Mouse (Mus musculus): ENCODE results near the gene Kctd14. TPM values are rescaled to one million over a fixed set of nuclear protein-coding genes. Genes with fewer than 3 reads are reported as not detected.

Kctd14 gene
- polyA plus RNA-seq, 1 experiment: 0.10 TPM

DNA sequence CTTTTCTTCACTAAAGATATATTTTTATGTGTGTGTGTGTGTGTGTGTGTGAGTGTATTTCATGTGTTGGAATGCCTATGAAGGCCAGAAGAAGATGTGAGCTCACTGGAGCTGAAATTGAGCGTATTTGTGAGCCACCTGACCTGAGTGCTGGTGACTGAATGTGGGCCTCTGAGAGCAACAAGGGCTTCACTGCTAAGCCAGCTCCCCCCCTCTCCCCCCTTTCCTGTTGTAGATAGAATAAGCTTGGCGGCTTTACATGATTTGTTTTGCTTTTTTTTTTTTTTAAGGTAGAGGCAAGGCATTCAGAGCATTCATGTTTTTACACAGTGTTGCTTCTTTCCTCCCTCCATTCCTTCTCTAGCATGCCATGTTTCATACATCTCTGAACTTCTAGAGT, 32.3 kb downstream of the Kctd14 start:
- Histone ChIP-seq H3K27me3 (ENCODE audit: control insufficient read depth, insufficient read depth, insufficient read length) (no peaks in the 10 kb centered on the region), H3K4me2 (ENCODE audit: low read depth) (no peak overlapping the region), H3ac (ENCODE audit: control insufficient read depth, insufficient read length) (no peak overlapping the region), H3K79me2 (ENCODE audit: control insufficient read depth, insufficient read depth) (peaks cover 15% of the 10 kb centered on the region), H3K4me3 (no peak overlapping the region), H3K36me3 (ENCODE audit: control insufficient read depth, insufficient read depth) (peaks cover 12% of the 10 kb centered on the region)
- TF ChIP-seq MAX (IDR thresholded peaks at IDR 0.05; ENCODE audit: low read depth) (no peak), REST (IDR thresholded peaks at IDR 0.05; ENCODE audit: insufficient read depth, insufficient read length) (no peak), POLR2A (IDR thresholded peaks at IDR 0.05; ENCODE audit: insufficient read length, low read depth) (no peak), E2F4 (IDR thresholded peaks at IDR 0.05; ENCODE audit: insufficient read depth) (no peak), POLR2AphosphoS2 (IDR thresholded peaks at IDR 0.05; ENCODE audit: insufficient read length, low read depth) (no peak), TCF12 (IDR thresholded peaks at IDR 0.05; ENCODE audit: insufficient read depth, poor library complexity, severe bottlenecking) (no peak), TCF3 (IDR thresholded peaks at IDR 0.05; ENCODE audit: insufficient read length, low read depth) (no peak), MYOD1 (IDR thresholded peaks at IDR 0.05; ENCODE audit: control insufficient read depth in 1 of 3, insufficient read length in 2 of 3, low read depth in 2 of 3) (no peak), MYOG (IDR thresholded peaks at IDR 0.05; ENCODE audit: control insufficient read depth in 1 of 3, insufficient read depth in 1 of 3, insufficient read length in 2 of 3, low read depth in 2 of 3) (no peak), SRF (IDR thresholded peaks at IDR 0.05; ENCODE audit: control insufficient read depth, insufficient read length, low read depth) (no peak), USF1 (IDR thresholded peaks at IDR 0.05; ENCODE audit: low read depth) (no peak), CEBPB (IDR thresholded peaks at IDR 0.05; ENCODE audit: insufficient read depth, poor library complexity, severe bottlenecking) (no peak)

DNA sequence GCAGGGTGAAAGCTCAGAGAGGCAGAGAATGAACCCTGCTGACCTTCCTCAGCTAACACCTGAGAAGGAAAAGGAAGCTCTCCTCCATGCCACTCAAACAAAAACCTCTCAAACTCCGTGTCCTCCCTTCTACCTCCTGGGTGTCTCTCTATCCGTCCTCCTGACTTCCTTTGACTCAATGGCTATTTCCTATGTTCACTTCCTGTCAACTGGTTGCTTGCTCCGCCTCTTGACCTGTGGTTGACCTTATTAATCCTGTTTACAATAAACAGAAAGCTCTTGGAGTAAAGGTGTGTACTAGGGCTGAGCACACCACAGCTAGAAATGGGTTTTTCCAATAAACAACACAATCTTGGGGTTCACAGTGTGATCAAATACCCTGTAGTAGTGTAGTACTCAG, 40.0 kb downstream of the Kctd14 start:
- no peak overlapping the region for H3ac ChIP-seq (ENCODE audit: control insufficient read depth, insufficient read length)
- no peaks in the 10 kb centered on the region for H3K27me3 ChIP-seq (ENCODE audit: control insufficient read depth, insufficient read depth, insufficient read length)
- TF ChIP-seq MAX (IDR thresholded peaks at IDR 0.05; ENCODE audit: low read depth) (no peak), MYOD1 (IDR thresholded peaks at IDR 0.05; ENCODE audit: control insufficient read depth in 1 of 3, insufficient read length in 2 of 3, low read depth in 2 of 3) (no peak), E2F4 (IDR thresholded peaks at IDR 0.05; ENCODE audit: insufficient read depth) (no peak), MYOG (IDR thresholded peaks at IDR 0.05; ENCODE audit: control insufficient read depth in 1 of 3, insufficient read depth in 1 of 3, insufficient read length in 2 of 3, low read depth in 2 of 3) (no peak), POLR2AphosphoS2 (IDR thresholded peaks at IDR 0.05; ENCODE audit: insufficient read length, low read depth) (no peak), TCF12 (IDR thresholded peaks at IDR 0.05; ENCODE audit: insufficient read depth, poor library complexity, severe bottlenecking) (no peak), POLR2A (IDR thresholded peaks at IDR 0.05; ENCODE audit: insufficient read length, low read depth) (no peak), SRF (IDR thresholded peaks at IDR 0.05; ENCODE audit: control insufficient read depth, insufficient read length, low read depth) (no peak), USF1 (IDR thresholded peaks at IDR 0.05; ENCODE audit: low read depth) (no peak), TCF3 (IDR thresholded peaks at IDR 0.05; ENCODE audit: insufficient read length, low read depth) (no peak)
- H3K36me3 ChIP-seq (ENCODE audit: control insufficient read depth, insufficient read depth): peaks cover 18% of the 10 kb centered on the region
- H3K4me2 ChIP-seq (ENCODE audit: low read depth): no peak overlapping the region
- H3K79me2 ChIP-seq (ENCODE audit: control insufficient read depth, insufficient read depth): no peaks in the 10 kb centered on the region
- no peak overlapping the region for H3K4me3 ChIP-seq

DNA sequence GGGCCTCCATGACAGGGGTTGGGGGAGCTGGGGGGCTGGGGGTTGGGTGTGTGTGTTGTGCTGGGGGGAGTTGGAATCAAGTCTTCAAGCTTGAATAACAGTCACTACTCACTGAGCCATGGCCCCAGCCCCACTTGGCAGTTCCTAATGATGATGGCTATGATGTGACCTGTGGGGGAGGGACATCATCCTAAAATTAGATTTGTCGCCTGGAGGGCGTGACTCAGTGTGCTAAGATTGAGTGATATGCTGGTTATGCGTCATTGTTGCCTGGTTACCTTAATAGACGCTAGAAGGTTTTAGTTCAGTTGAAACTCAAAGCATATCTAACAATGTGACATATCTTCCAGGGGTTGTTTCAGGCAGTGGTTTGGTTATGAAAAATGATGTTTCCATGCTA, 41.3 kb downstream of the Kctd14 start:
- Histone ChIP-seq H3K27me3 (ENCODE audit: control insufficient read depth, insufficient read depth, insufficient read length) (no peaks in the 10 kb centered on the region), H3ac (ENCODE audit: control insufficient read depth, insufficient read length) (no peak overlapping the region), H3K36me3 (ENCODE audit: control insufficient read depth, insufficient read depth) (peaks cover 13% of the 10 kb centered on the region), H3K79me2 (ENCODE audit: control insufficient read depth, insufficient read depth) (no peaks in the 10 kb centered on the region), H3K4me2 (ENCODE audit: low read depth) (no peak overlapping the region), H3K4me3 (no peak overlapping the region)
- TF ChIP-seq USF1 (IDR thresholded peaks at IDR 0.05; ENCODE audit: low read depth) (no peak), CEBPB (IDR thresholded peaks at IDR 0.05; ENCODE audit: insufficient read depth, poor library complexity, severe bottlenecking) (no peak), TCF3 (IDR thresholded peaks at IDR 0.05; ENCODE audit: insufficient read length, low read depth) (no peak), MAX (IDR thresholded peaks at IDR 0.05; ENCODE audit: low read depth) (no peak), TCF12 (IDR thresholded peaks at IDR 0.05; ENCODE audit: insufficient read depth, poor library complexity, severe bottlenecking) (no peak), POLR2AphosphoS2 (IDR thresholded peaks at IDR 0.05; ENCODE audit: insufficient read length, low read depth) (no peak), SRF (IDR thresholded peaks at IDR 0.05; ENCODE audit: control insufficient read depth, insufficient read length, low read depth) (no peak), POLR2A (IDR thresholded peaks at IDR 0.05; ENCODE audit: insufficient read length, low read depth) (no peak), REST (IDR thresholded peaks at IDR 0.05; ENCODE audit: insufficient read depth, insufficient read length) (no peak), MYOD1 (IDR thresholded peaks at IDR 0.05; ENCODE audit: control insufficient read depth in 1 of 3, insufficient read length in 2 of 3, low read depth in 2 of 3) (no peak), E2F4 (IDR thresholded peaks at IDR 0.05; ENCODE audit: insufficient read depth) (no peak), MYOG (IDR thresholded peaks at IDR 0.05; ENCODE audit: control insufficient read depth in 1 of 3, insufficient read depth in 1 of 3, insufficient read length in 2 of 3, low read depth in 2 of 3) (no peak)

DNA sequence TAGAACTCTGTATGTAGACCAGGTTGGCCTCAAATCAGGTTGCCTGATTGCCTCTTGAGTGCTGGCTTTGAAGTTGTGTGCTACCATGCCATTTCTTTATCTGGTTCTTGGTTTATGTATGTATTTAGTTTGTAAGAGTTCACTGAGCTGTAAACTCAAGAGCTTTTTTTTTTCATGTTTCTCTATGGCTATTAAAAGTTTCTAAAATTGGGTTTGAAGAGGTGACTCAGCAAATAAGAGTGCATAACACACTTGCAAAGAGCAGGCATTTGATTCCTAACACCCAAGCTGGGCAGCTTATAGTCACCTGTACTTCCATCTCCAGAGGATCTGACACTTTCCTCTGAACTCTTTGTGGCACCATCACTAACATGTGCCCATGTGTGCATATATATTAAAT, 43.9 kb downstream of the Kctd14 start:
- TF ChIP-seq TCF3 (IDR thresholded peaks at IDR 0.05; ENCODE audit: insufficient read length, low read depth) (no peak), E2F4 (IDR thresholded peaks at IDR 0.05; ENCODE audit: insufficient read depth) (no peak), MAX (IDR thresholded peaks at IDR 0.05; ENCODE audit: low read depth) (no peak), SRF (IDR thresholded peaks at IDR 0.05; ENCODE audit: control insufficient read depth, insufficient read length, low read depth) (no peak), TCF12 (IDR thresholded peaks at IDR 0.05; ENCODE audit: insufficient read depth, poor library complexity, severe bottlenecking) (no peak), USF1 (IDR thresholded peaks at IDR 0.05; ENCODE audit: low read depth) (no peak), POLR2A (IDR thresholded peaks at IDR 0.05; ENCODE audit: insufficient read length, low read depth) (no peak), MYOG (IDR thresholded peaks at IDR 0.05; ENCODE audit: control insufficient read depth in 1 of 3, insufficient read depth in 1 of 3, insufficient read length in 2 of 3, low read depth in 2 of 3) (no peak)
- peaks cover 4% of the 10 kb centered on the region for H3K36me3 ChIP-seq (ENCODE audit: control insufficient read depth, insufficient read depth)
- no peaks in the 10 kb centered on the region for H3K27me3 ChIP-seq (ENCODE audit: control insufficient read depth, insufficient read depth, insufficient read length)
- no peaks in the 10 kb centered on the region for H3K79me2 ChIP-seq (ENCODE audit: control insufficient read depth, insufficient read depth)
- H3K4me2 ChIP-seq (ENCODE audit: low read depth): no peak overlapping the region
- no peak overlapping the region for H3K4me3 ChIP-seq
- H3ac ChIP-seq (ENCODE audit: control insufficient read depth, insufficient read length): no peak overlapping the region

Data from myocyte (in vitro differentiated cells).